Mouse (Mus musculus): ENCODE measurements at regions not wholly inside any gene's neighbourhood (a gene's known extent, or its start where the extent isn't known, plus 50 kb on each side); places are given as distances from the start of the nearest gene placed in this dataset.

- intact Hi-C loops (cut with DNase I), result no loop called here
- no peak for DNase-seq (ENCODE audit: low spot score in 2 of 2)
These were observed 116.9 kb upstream of the Tut7 start for GRCm38 (mm10) chr13:59939886-59940285.

- DNase-seq (ENCODE audit: low spot score in 2 of 2), result no peak
- intact Hi-C loops (cut with DNase I), result no loop called here
These were observed 114.2 kb upstream of the Tut7 start for GRCm38 (mm10) chr13:59937147-59937546.

GRCm38 (mm10) chr13:59934556-59934955 lies 111.6 kb upstream of the Tut7 start:
- intact Hi-C loops (cut with DNase I), result no loop called here
- DNase-seq (ENCODE audit: low spot score in 2 of 2), result peak; percentile 38 to 66

GRCm38 (mm10) chr13:59934093-59934492 lies 111.1 kb upstream of the Tut7 start:
- DNase-seq (ENCODE audit: low spot score in 2 of 2), result no peak
- intact Hi-C loops (cut with DNase I), result no loop called here

- no peak for DNase-seq (ENCODE audit: low spot score in 2 of 2)
These were observed 104.6 kb upstream of the Tut7 start for GRCm38 (mm10) chr13:59927379-59928111.

GRCm38 (mm10) chr13:59925845-59926481 lies 103.0 kb upstream of the Tut7 start:
- DNase-seq (ENCODE audit: low spot score in 2 of 2), result peak in 1 of 2 experiments; percentile 28
- intact Hi-C loops (cut with DNase I), result no loop called here

More at GRCm38 (mm10) chr13:59927379-59928111, 104.6 kb upstream of the Tut7 start:
- intact Hi-C loops (cut with DNase I), result no loop called here

GRCm38 (mm10) chr13:59917185-59917584 lies 94.2 kb upstream of the Tut7 start:
- intact Hi-C loops (cut with DNase I), result no loop called here
- no peak for DNase-seq (ENCODE audit: low spot score in 2 of 2)

- no peak for DNase-seq (ENCODE audit: low spot score in 2 of 2)
- intact Hi-C loops (cut with DNase I), result no loop called here
These were observed 93.5 kb upstream of the Tut7 start for GRCm38 (mm10) chr13:59916166-59917044.

- no peak for DNase-seq (ENCODE audit: low spot score in 2 of 2)
- intact Hi-C loops (cut with DNase I), result no loop called here
These were observed 92.8 kb upstream of the Tut7 start for GRCm38 (mm10) chr13:59915734-59916133.

- DNase-seq (ENCODE audit: low spot score in 2 of 2), result no peak
- intact Hi-C loops (cut with DNase I), result no loop called here
These were observed 87.5 kb upstream of the Tut7 start for GRCm38 (mm10) chr13:59910179-59911071.

- DNase-seq (ENCODE audit: low spot score in 2 of 2), result no peak
- intact Hi-C loops (cut with DNase I), result no loop called here
These were observed 86.5 kb upstream of the Tut7 start for GRCm38 (mm10) chr13:59909400-59909799.

GRCm38 (mm10) chr13:59908786-59909185 lies 85.8 kb upstream of the Tut7 start:
- intact Hi-C loops (cut with DNase I), result no loop called here
- DNase-seq (ENCODE audit: low spot score in 2 of 2), result no peak

GRCm38 (mm10) chr13:59905488-59905887 lies 82.5 kb upstream of the Tut7 start:
- DNase-seq (ENCODE audit: low spot score in 2 of 2), result no peak
- intact Hi-C loops (cut with DNase I), result no loop called here

GRCm38 (mm10) chr13:59904415-59904814 lies 81.5 kb upstream of the Tut7 start:
- intact Hi-C loops (cut with DNase I), result no loop called here
- no peak for DNase-seq (ENCODE audit: low spot score in 2 of 2)

- no peak for DNase-seq (ENCODE audit: low spot score in 2 of 2)
- intact Hi-C loops (cut with DNase I), result no loop called here
These were observed 76.6 kb upstream of the Tut7 start for GRCm38 (mm10) chr13:59899521-59899920.

- no peak for DNase-seq (ENCODE audit: low spot score in 2 of 2)
- intact Hi-C loops (cut with DNase I), result no loop called here
These were observed 72.8 kb upstream of the Tut7 start for GRCm38 (mm10) chr13:59895754-59896153.

- intact Hi-C loops (cut with DNase I), result no loop called here
- DNase-seq (ENCODE audit: low spot score in 2 of 2), result no peak
These were observed 71.1 kb upstream of the Tut7 start for GRCm38 (mm10) chr13:59894094-59894493.

- intact Hi-C loops (cut with DNase I), result no loop called here
- DNase-seq (ENCODE audit: low spot score in 2 of 2), result no peak
These were observed 70.0 kb upstream of the Tut7 start for GRCm38 (mm10) chr13:59892961-59893360.

- intact Hi-C loops (cut with DNase I), result no loop called here
- no peak for DNase-seq (ENCODE audit: low spot score in 2 of 2)
These were observed 69.4 kb upstream of the Tut7 start for GRCm38 (mm10) chr13:59892340-59892739.

All from left cerebral cortex, postnatal 25 days (tissue).